Mouse (Mus musculus) testis, postnatal 10 days (tissue): ENCODE results near the gene Gm20897.
"Not testable (repeated sequence)": the region's sequence is repeated elsewhere in the genome, so short reads cannot be mapped to it uniquely, and the experiment has no call there.

ENCODE experiments used
- DNase-seq: peaks from one replicate; pipeline ENCODE4 v3.0.0; 2021; ENCODE audit warnings: low spot score

The Gm20897 gene

DNA sequence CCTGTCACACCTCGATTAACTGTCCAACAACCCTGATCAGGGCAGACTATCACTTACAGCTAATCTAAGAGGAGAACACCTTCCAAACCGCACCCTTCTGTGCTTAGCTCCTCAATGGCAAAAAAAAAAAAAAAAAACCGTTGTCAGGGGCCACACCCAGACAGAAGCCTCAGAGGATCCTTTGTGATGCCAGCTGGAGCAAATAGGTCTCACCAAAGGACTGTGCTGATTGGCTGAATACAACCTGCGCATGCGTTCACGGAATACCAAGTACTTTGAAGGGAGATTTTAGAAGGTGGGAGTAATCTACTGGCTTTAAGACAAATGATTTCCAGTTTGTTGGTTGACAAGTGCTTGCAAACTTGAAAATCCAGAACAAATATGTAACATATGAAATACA lies at the start of gene Gm20897:
Gene Gm20897 (minus strand): TSS at position 101 of the 400 bp plus-strand sequence.
- not testable (repeated sequence) for DNase-seq
